Mouse (Mus musculus) olfactory bulb, adult 2 months (tissue): ENCODE results near the gene Gpr45.

Experiments used
- CTCF ChIP-seq: fragments of 200-500 bp; IDR thresholded peaks from 2 replicates; pipeline ENCODE4 v1.5.1; 2012; ENCODE audit warnings: low read depth, mild to moderate bottlenecking, low read length, moderate library complexity; ENCODE audit not compliant: insufficient read depth
- POLR2A ChIP-seq: fragments of 200-500 bp; IDR thresholded peaks from 2 replicates; pipeline ENCODE4 v1.6.1; 2012; ENCODE audit warnings: mild to moderate bottlenecking, low read depth, low read length, moderate library complexity; ENCODE audit not compliant: insufficient read depth

DNA sequence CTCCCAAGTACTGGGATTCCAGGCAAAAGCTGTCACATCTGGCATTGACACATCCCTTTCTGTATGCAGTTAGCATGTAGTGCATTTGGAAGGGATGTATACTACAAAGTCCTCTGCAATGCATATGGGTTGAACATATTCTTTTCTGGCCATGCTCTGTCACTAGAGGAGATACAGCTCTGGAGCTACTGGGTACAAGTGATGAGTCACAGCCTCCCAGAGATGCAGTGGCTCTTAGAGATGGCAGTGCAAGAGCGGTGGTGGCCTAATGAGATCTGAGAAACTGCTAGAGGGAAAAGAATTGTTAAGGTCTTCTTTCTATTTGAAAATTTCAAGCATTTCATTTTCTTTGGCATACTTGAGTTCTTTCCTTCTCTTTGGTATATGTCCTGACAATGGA is 4.2 kb downstream of the Gpr45 start:
- no peak for TF ChIP-seq POLR2A
- TF ChIP-seq CTCF, result no peak
